Mouse (Mus musculus) CH12.LX (cell line): ENCODE data around the gene Lipe. TPM values are rescaled to one million over a fixed set of nuclear protein-coding genes. Genes with fewer than 3 reads are reported as not detected.

Experiments used
- BHLHE40 ChIP-seq: IDR thresholded peaks from 2 replicates; pipeline ENCODE4 v1.6.1; 2011; ENCODE audit warnings: mild to moderate bottlenecking, low read depth, low read length, improper control_type of control experiment
- CHD1 ChIP-seq: IDR thresholded peaks from 2 replicates; pipeline ENCODE4 v1.6.1; 2012; ENCODE audit warnings: low read depth, low read length, improper control_type of control experiment, inconsistent platforms
- CTCF ChIP-seq, 2 experiments: IDR thresholded peaks in 1 of 2; conservative IDR thresholded peaks in 1 of 2; 2 replicates each; pipeline ENCODE4 v1.5.1; 2011 to 2012; ENCODE audit warnings: low read depth in 2 of 2, low read length in 2 of 2, improper control_type of control experiment in 1 of 2, inconsistent platforms in 1 of 2, mild to moderate bottlenecking in 1 of 2, moderate library complexity in 1 of 2
- E2F4 ChIP-seq: IDR thresholded peaks from 2 replicates; pipeline ENCODE4 v1.6.1; 2011; ENCODE audit warnings: low read depth, low read length, improper control_type of control experiment; ENCODE audit not compliant: insufficient replicate concordance
- ELF1 ChIP-seq: IDR thresholded peaks from 2 replicates; pipeline ENCODE4 v1.6.1; 2014; ENCODE audit warnings: low read depth, mild to moderate bottlenecking, inconsistent platforms, low read length, improper control_type of control experiment
- EP300 ChIP-seq: IDR thresholded peaks from 2 replicates; pipeline ENCODE4 v1.6.1; 2011; ENCODE audit warnings: low read length, improper control_type of control experiment
- IRF4 ChIP-seq: IDR thresholded peaks from 2 replicates; pipeline ENCODE4 v1.6.1; 2014; ENCODE audit warnings: low read depth, mild to moderate bottlenecking, inconsistent platforms, low read length, improper control_type of control experiment
- JUN ChIP-seq: IDR thresholded peaks from 2 replicates; pipeline ENCODE4 v1.6.1; 2011; ENCODE audit warnings: low read depth, mild to moderate bottlenecking, low read length, improper control_type of control experiment, moderate library complexity; ENCODE audit not compliant: insufficient read depth
- JUND ChIP-seq: conservative IDR thresholded peaks from 2 replicates; pipeline ENCODE4 v1.6.1; 2011; ENCODE audit warnings: low read depth, low read length, improper control_type of control experiment
- MAZ ChIP-seq: IDR thresholded peaks from 2 replicates; pipeline ENCODE4 v1.6.1; 2012; ENCODE audit warnings: low read depth, mild to moderate bottlenecking, inconsistent platforms, low read length, improper control_type of control experiment, moderate library complexity
- NELFE ChIP-seq: IDR thresholded peaks from 2 replicates; pipeline ENCODE4 v1.6.1; 2011; ENCODE audit warnings: low read depth, low read length, improper control_type of control experiment
- NRF1 ChIP-seq: IDR thresholded peaks from 2 replicates; pipeline ENCODE4 v1.6.1; 2014; ENCODE audit warnings: low read depth, mild to moderate bottlenecking, inconsistent platforms, low read length, improper control_type of control experiment, moderate library complexity
- PAX5 ChIP-seq: IDR thresholded peaks from 2 replicates; pipeline ENCODE4 v1.6.1; 2012; ENCODE audit warnings: low read length, inconsistent platforms, mixed read lengths
- POLR2A ChIP-seq: IDR thresholded peaks from 2 replicates; pipeline ENCODE4 v1.6.1; 2011; ENCODE audit warnings: low read depth, mild to moderate bottlenecking, improper control_type of control experiment, low read length
- RCOR1 ChIP-seq: conservative IDR thresholded peaks from 2 replicates; pipeline ENCODE4 v1.6.1; 2012; ENCODE audit warnings: low read depth, mild to moderate bottlenecking, inconsistent platforms, low read length, improper control_type of control experiment
- SIN3A ChIP-seq: IDR thresholded peaks from 2 replicates; pipeline ENCODE4 v1.6.1; 2012; ENCODE audit warnings: low read length, improper control_type of control experiment, inconsistent platforms
- TBP ChIP-seq: conservative IDR thresholded peaks from 2 replicates; pipeline ENCODE4 v1.6.1; 2011; ENCODE audit warnings: low read depth, low read length, improper control_type of control experiment
- TCF12 ChIP-seq: IDR thresholded peaks from 2 replicates; pipeline ENCODE4 v1.6.1; 2014; ENCODE audit warnings: low read depth, mild to moderate bottlenecking, inconsistent platforms, low read length, improper control_type of control experiment
- UBTF ChIP-seq: IDR thresholded peaks from 2 replicates; pipeline ENCODE4 v1.6.1; 2012; ENCODE audit warnings: low read depth, mild to moderate bottlenecking, inconsistent platforms, low read length, improper control_type of control experiment, moderate library complexity
- ZKSCAN1 ChIP-seq: IDR thresholded peaks from 2 replicates; pipeline ENCODE4 v1.6.1; 2012; ENCODE audit warnings: low read depth, inconsistent platforms, low read length, improper control_type of control experiment, borderline replicate concordance
- ZNF384 ChIP-seq: IDR thresholded peaks from 2 replicates; pipeline ENCODE4 v1.6.1; 2012; ENCODE audit warnings: low read depth, low read length, improper control_type of control experiment, inconsistent platforms
- polyA plus RNA-seq: library from polyadenylated mRNA; unstranded; fragments of >175 nt; gene quantifications from 2 replicates; pipeline ENCODE4 v1.2.1, GENCODE M21; 2012; ENCODE audit warnings: low read depth; ENCODE audit not compliant: insufficient read length
- total RNA-seq, 2 experiments: library from RNA; depleted of rRNA; stranded (reverse); fragments of 300-350 nt in 1 of 2; fragments of >200 nt in 1 of 2; gene quantifications; 2 replicates each; pipeline ENCODE4 v1.2.3; 2012 to 2014

Gene Lipe
- total and polyA plus RNA-seq, 3 experiments: 2.8 to 5.9 (median 3.4) TPM

GRCm38 (mm10) chr7:25333596-25334307 is 64.8 kb downstream of the Lipe start (continued):
- TF ChIP-seq CTCF (conservative IDR thresholded peaks at IDR 0.05 in 1 of 2, IDR thresholded peaks at IDR 0.05 in 1 of 2; ENCODE audit: low read depth in 2 of 2, low read length in 2 of 2) (peak; percentile 54 to 95), NRF1 (0 out of 2 replicates have a peak, but pooled peaks have one; percentile 36), TBP (no peak), ZNF384 (no peak), EP300 (no peak), JUND (no peak), TCF12 (0 out of 2 replicates have a peak, but pooled peaks have one; percentile 16), ZKSCAN1 (no peak), IRF4 (no peak), PAX5 (no peak), UBTF (no peak), ELF1 (no peak), NELFE (no peak; the same call in 1 of the 2 replicates), RCOR1 (no peak), POLR2A (no peak), JUN (no peak), MAZ (0 out of 2 replicates have a peak, but pooled peaks have one; percentile 23), CHD1 (no peak), SIN3A (no peak), E2F4 (no peak), BHLHE40 (no peak)

Other genes starting within 250 kb of the Lipe start
- gene Pou2f2, start 219.0 kb downstream of the Lipe start, total RNA-seq (2012; rRNA removed): 28.2 and 46.1 TPM in 2 replicates
- 7.3 and 8.9 TPM in 2 replicates for gene Pou2f2, start 219.0 kb downstream of the Lipe start, total RNA-seq (2014; rRNA removed)
- gene Pou2f2, start 219.0 kb downstream of the Lipe start, polyA plus RNA-seq: 72.1 and 102 TPM in 2 replicates
- gene Dedd2, start 178.1 kb downstream of the Lipe start, total RNA-seq (2012; rRNA removed): 11.7 and 12.1 TPM in 2 replicates
- 10.7 and 13.9 TPM in 2 replicates for gene Dedd2, start 178.1 kb downstream of the Lipe start, total RNA-seq (2014; rRNA removed)
- 10.2 and 10.6 TPM in 2 replicates for gene Dedd2, start 178.1 kb downstream of the Lipe start, polyA plus RNA-seq
- 6.5 and 7.4 TPM in 2 replicates for gene Zfp526, start 177.3 kb downstream of the Lipe start, total RNA-seq (2012; rRNA removed)
- 2.0 and 2.2 TPM in 2 replicates for gene Zfp526, start 177.3 kb downstream of the Lipe start, total RNA-seq (2014; rRNA removed)
- gene Zfp526, start 177.3 kb downstream of the Lipe start, polyA plus RNA-seq: 6.5 and 7.0 TPM in 2 replicates
- 47.5 and 55.1 TPM in 2 replicates for gene Gsk3a, start 160.9 kb downstream of the Lipe start, total RNA-seq (2012; rRNA removed)
- gene Gsk3a, start 160.9 kb downstream of the Lipe start, total RNA-seq (2014; rRNA removed): 44.1 and 45.8 TPM in 2 replicates
- 72.2 and 76.1 TPM in 2 replicates for gene Gsk3a, start 160.9 kb downstream of the Lipe start, polyA plus RNA-seq
- 13.0 and 13.2 TPM in 2 replicates for gene Erf, start 147.9 kb downstream of the Lipe start, total RNA-seq (2012; rRNA removed)
- 6.1 and 7.1 TPM in 2 replicates for gene Erf, start 147.9 kb downstream of the Lipe start, total RNA-seq (2014; rRNA removed)
- gene Erf, start 147.9 kb downstream of the Lipe start, polyA plus RNA-seq: 15.2 and 15.4 TPM in 2 replicates
- gene Cic, start 131.0 kb downstream of the Lipe start, total RNA-seq (2012; rRNA removed): 17.5 and 21.7 TPM in 2 replicates
- gene Cic, start 131.0 kb downstream of the Lipe start, total RNA-seq (2014; rRNA removed): 2.2 and 2.5 TPM in 2 replicates
- 31.2 and 34.5 TPM in 2 replicates for gene Cic, start 131.0 kb downstream of the Lipe start, polyA plus RNA-seq
- gene Pafah1b3, start 100.7 kb downstream of the Lipe start, total RNA-seq (2012; rRNA removed): 22.7 and 50.2 TPM in 2 replicates
- gene Pafah1b3, start 100.7 kb downstream of the Lipe start, total RNA-seq (2014; rRNA removed): 9.7 and 17.6 TPM in 2 replicates
- gene Pafah1b3, start 100.7 kb downstream of the Lipe start, polyA plus RNA-seq: 5.9 TPM in 2 replicates
- gene Prr19, start 97.3 kb downstream of the Lipe start, total RNA-seq (2012; rRNA removed): not detected in 2 replicates
- gene Prr19, start 97.3 kb downstream of the Lipe start, total RNA-seq (2014; rRNA removed): not detected in 2 replicates
- gene Prr19, start 97.3 kb downstream of the Lipe start, polyA plus RNA-seq: not detected in 2 replicates
- not detected in 2 replicates for gene Tmem145, start 92.6 kb downstream of the Lipe start, total RNA-seq (2012; rRNA removed)
- not detected in 2 replicates for gene Tmem145, start 92.6 kb downstream of the Lipe start, total RNA-seq (2014; rRNA removed)
- gene Tmem145, start 92.6 kb downstream of the Lipe start, polyA plus RNA-seq: 0.10 TPM in 1 of 2 replicates, not detected in the other
- gene Megf8, start 81.5 kb downstream of the Lipe start, total RNA-seq (2012; rRNA removed): 0.92 and 1.7 TPM in 2 replicates
- 0.50 and 0.62 TPM in 2 replicates for gene Megf8, start 81.5 kb downstream of the Lipe start, total RNA-seq (2014; rRNA removed)
- gene Megf8, start 81.5 kb downstream of the Lipe start, polyA plus RNA-seq: 1.0 and 1.2 TPM in 2 replicates
- gene Cnfn, start 29.0 kb downstream of the Lipe start, total RNA-seq (2012; rRNA removed): not detected in 2 replicates
- not detected in 2 replicates for gene Cnfn, start 29.0 kb downstream of the Lipe start, total RNA-seq (2014; rRNA removed)
- not detected in 2 replicates for gene Cnfn, start 29.0 kb downstream of the Lipe start, polyA plus RNA-seq
- gene Cxcl17, start 14.2 kb upstream of the Lipe start, total RNA-seq (2012; rRNA removed): not detected in 2 replicates
- not detected in 2 replicates for gene Cxcl17, start 14.2 kb upstream of the Lipe start, total RNA-seq (2014; rRNA removed)
- gene Cxcl17, start 14.2 kb upstream of the Lipe start, polyA plus RNA-seq: not detected in 2 replicates
- 3.1 TPM in 2 replicates for gene Ceacam1, start 78.9 kb upstream of the Lipe start, total RNA-seq (2012; rRNA removed)
- gene Ceacam1, start 78.9 kb upstream of the Lipe start, total RNA-seq (2014; rRNA removed): 4.7 and 5.9 TPM in 2 replicates
- gene Ceacam1, start 78.9 kb upstream of the Lipe start, polyA plus RNA-seq: 19.2 and 25.1 TPM in 2 replicates
- gene Ceacam2, start 141.1 kb upstream of the Lipe start, total RNA-seq (2012; rRNA removed): 0.08 TPM in 1 of 2 replicates, not detected in the other
- gene Ceacam2, start 141.1 kb upstream of the Lipe start, total RNA-seq (2014; rRNA removed): not detected in 2 replicates
- gene Ceacam2, start 141.1 kb upstream of the Lipe start, polyA plus RNA-seq: 0.64 and 0.90 TPM in 2 replicates
- not detected in 2 replicates for gene Erich4, start 217.2 kb upstream of the Lipe start, total RNA-seq (2012; rRNA removed)
- not detected in 2 replicates for gene Erich4, start 217.2 kb upstream of the Lipe start, total RNA-seq (2014; rRNA removed)
- gene Erich4, start 217.2 kb upstream of the Lipe start, polyA plus RNA-seq: not detected in 2 replicates
- gene Dmac2, start 220.7 kb upstream of the Lipe start, total RNA-seq (2012; rRNA removed): 18.7 and 21.4 TPM in 2 replicates
- gene Dmac2, start 220.7 kb upstream of the Lipe start, total RNA-seq (2014; rRNA removed): 19.8 and 20.6 TPM in 2 replicates
- gene Dmac2, start 220.7 kb upstream of the Lipe start, polyA plus RNA-seq: 35.0 and 35.1 TPM in 2 replicates
- 0.21 TPM in 2 replicates for gene B3gnt8, start 227.9 kb upstream of the Lipe start, total RNA-seq (2012; rRNA removed)
- gene B3gnt8, start 227.9 kb upstream of the Lipe start, total RNA-seq (2014; rRNA removed): not detected in 2 replicates
- gene B3gnt8, start 227.9 kb upstream of the Lipe start, polyA plus RNA-seq: 0.24 and 0.29 TPM in 2 replicates